Mouse (Mus musculus) E14TG2a.4 (cell line): ENCODE results near the gene 4933428G20Rik.

Source experiments
- CTCF ChIP-seq: conservative IDR thresholded peaks from 2 replicates; pipeline ENCODE4 v1.5.1; 2014; ENCODE audit warnings: low read length
- NANOG ChIP-seq: IDR thresholded peaks from 2 replicates; pipeline ENCODE4 v1.6.1; 2014; ENCODE audit warnings: borderline replicate concordance, low read length, mixed read lengths

DNA sequence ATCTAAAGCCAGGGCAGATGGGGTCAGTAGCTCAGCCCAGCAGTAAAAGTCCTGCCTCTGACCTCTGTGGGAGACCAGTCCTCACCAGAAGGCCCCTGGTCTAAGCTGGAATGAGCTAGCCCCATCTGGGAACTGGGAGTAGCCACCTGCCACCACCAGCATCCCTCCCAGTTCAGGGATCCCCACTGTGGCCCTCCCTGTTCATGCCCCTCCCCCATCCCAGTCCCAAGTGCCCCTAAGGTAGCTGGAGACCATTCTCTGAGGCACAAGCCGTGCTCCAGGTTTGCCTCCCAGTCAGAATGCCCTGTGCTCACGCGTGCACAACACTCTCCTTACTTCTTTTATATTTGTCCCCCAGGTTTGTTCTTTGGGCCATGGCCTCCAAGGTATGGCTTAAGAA lies 12.9 kb upstream of the 4933428G20Rik start:
- TF ChIP-seq CTCF (no peak), NANOG (no peak)
